Mouse (Mus musculus) MEL (cell line): ENCODE data around the gene Lyg2.

Experiments
- CHD2 ChIP-seq: IDR thresholded peaks from 2 replicates; pipeline ENCODE4 v1.6.1; 2011; ENCODE audit warnings: low read length, improper control_type of control experiment
- CTCF ChIP-seq, 3 experiments: IDR thresholded peaks in 2 of 3; conservative IDR thresholded peaks in 1 of 3; 2 replicates each; pipeline ENCODE4 v1.5.1; 2011 to 2012; ENCODE audit warnings: low read length in 3 of 3, low read depth in 2 of 3, mild to moderate bottlenecking in 2 of 3, improper control_type of control experiment in 1 of 3, inconsistent platforms in 1 of 3, mixed read lengths in 1 of 3, moderate library complexity in 1 of 3; ENCODE audit not compliant: control insufficient read depth in 1 of 3, insufficient read depth in 1 of 3, poor library complexity in 1 of 3, severe bottlenecking in 1 of 3
- NRF1 ChIP-seq: IDR thresholded peaks from 2 replicates; pipeline ENCODE4 v1.6.1; 2014; ENCODE audit warnings: low read depth, mild to moderate bottlenecking, inconsistent platforms, low read length, improper control_type of control experiment, moderate library complexity; ENCODE audit not compliant: poor library complexity, insufficient read depth, severe bottlenecking
- POLR2A ChIP-seq, 2 experiments: IDR thresholded peaks; 2 replicates each; pipeline ENCODE4 v1.6.1; 2011 to 2012; ENCODE audit warnings: low read length in 2 of 2, mild to moderate bottlenecking in 2 of 2, control low read depth in 1 of 2, improper control_type of control experiment in 1 of 2, low read depth in 1 of 2, moderate library complexity in 1 of 2; ENCODE audit not compliant: control insufficient read depth in 1 of 2, insufficient read depth in 1 of 2, poor library complexity in 1 of 2
- POLR2AphosphoS2 ChIP-seq: IDR thresholded peaks from 2 replicates; pipeline ENCODE4 v1.6.1; 2011; ENCODE audit warnings: low read length, improper control_type of control experiment
- RCOR1 ChIP-seq: IDR thresholded peaks from 2 replicates; pipeline ENCODE4 v1.6.1; 2012; ENCODE audit warnings: low read depth, mild to moderate bottlenecking, inconsistent platforms, low read length, improper control_type of control experiment
- SMC3 ChIP-seq: IDR thresholded peaks from 2 replicates; pipeline ENCODE4 v1.6.1; 2011; ENCODE audit warnings: low read depth, low read length, improper control_type of control experiment
- TAL1 ChIP-seq: IDR thresholded peaks from 2 replicates; pipeline ENCODE4 v1.6.1; 2012; ENCODE audit warnings: mild to moderate bottlenecking, inconsistent platforms, low read length, moderate library complexity, mixed read lengths
- TBP ChIP-seq: IDR thresholded peaks from 2 replicates; pipeline ENCODE4 v1.8.0; 2011; ENCODE audit warnings: low read depth, low read length, improper control_type of control experiment
- USF1 ChIP-seq: IDR thresholded peaks from 2 replicates; pipeline ENCODE4 v1.6.1; 2014; ENCODE audit warnings: low read depth, mild to moderate bottlenecking, inconsistent platforms, low read length, improper control_type of control experiment, moderate library complexity

GRCm38 (mm10) chr1:37922536-37922935 is 6.2 kb upstream of the Lyg2 start:
- TF ChIP-seq SMC3 (no peak), TAL1 (no peak), POLR2A (IDR thresholded peaks at IDR 0.05; ENCODE audit: control insufficient read depth in 1 of 2, insufficient read depth in 1 of 2, low read depth in 1 of 2, low read length in 2 of 2, poor library complexity in 1 of 2) (no peak), CHD2 (no peak), CTCF (IDR thresholded peaks at IDR 0.05 in 2 of 3, conservative IDR thresholded peaks at IDR 0.05 in 1 of 3; ENCODE audit: control insufficient read depth in 1 of 3, insufficient read depth in 1 of 3, low read depth in 2 of 3, low read length in 3 of 3, poor library complexity in 1 of 3, severe bottlenecking in 1 of 3) (no peak), USF1 (no peak), RCOR1 (no peak), TBP (no peak), NRF1 (no peak), POLR2AphosphoS2 (no peak)
